Mouse (Mus musculus) heart, embryonic 12.5 days (tissue): Measurements from ENCODE around the gene Ttll3. TPM values are rescaled to one million over a fixed set of nuclear protein-coding genes. Genes with fewer than 3 reads are reported as not detected.

ENCODE experiments used
- ATAC-seq: fragments of 200-750 bp; cut with Nextera tagmentation; 2 replicates; pipeline ENCODE4 v1.8.0; 2017; ENCODE audit warnings: moderate TSS enrichment, moderate library complexity; ENCODE audit not compliant: insufficient number of reproducible peaks, low FRiP score
- H3K27ac ChIP-seq: fragments of 300-500 bp; sonication (generic); 2 replicates; pipeline ENCODE4 v1.5.1; 2016; ENCODE audit warnings: mild to moderate bottlenecking, moderate library complexity; ENCODE audit not compliant: poor library complexity, severe bottlenecking
- H3K27me3 ChIP-seq: fragments of 300-500 bp; sonication (generic); replicated peaks from 2 replicates; pipeline ENCODE4 v1.6.1; 2016; ENCODE audit warnings: mild to moderate bottlenecking, moderate library complexity
- H3K36me3 ChIP-seq: fragments of 300-500 bp; sonication (generic); 2 replicates; pipeline ENCODE4 v1.6.1; 2016; ENCODE audit warnings: mild to moderate bottlenecking, moderate library complexity
- H3K4me1 ChIP-seq: fragments of 300-500 bp; sonication (generic); replicated peaks from 2 replicates; pipeline ENCODE4 v1.6.1; 2016; ENCODE audit warnings: mild to moderate bottlenecking
- H3K4me2 ChIP-seq: fragments of 300-500 bp; sonication (generic); 2 replicates; pipeline ENCODE4 v1.6.1; 2016; ENCODE audit warnings: mild to moderate bottlenecking, moderate library complexity
- H3K4me3 ChIP-seq: fragments of 300-500 bp; sonication (generic); 2 replicates; pipeline ENCODE4 v1.5.1; 2016; ENCODE audit warnings: mild to moderate bottlenecking
- H3K9ac ChIP-seq: fragments of 300-500 bp; sonication (generic); 2 replicates; pipeline ENCODE4 v1.6.1; 2016; ENCODE audit warnings: mild to moderate bottlenecking, moderate library complexity
- H3K9me3 ChIP-seq: fragments of 300-500 bp; sonication (generic); replicated peaks from 2 replicates; pipeline ENCODE4 v1.6.1; 2016; ENCODE audit warnings: mild to moderate bottlenecking, moderate library complexity
- WGBS: fragments of 180-500 bp; shearing (Covaris S2); methylation state at CpG from one replicate; pipeline ENCODE4 v1.1.7; 2016; 5-methylcytosine and 5-hydroxymethylcytosine counted together
- polyA plus RNA-seq: library from polyadenylated mRNA; unstranded; fragments of >200 nt; fragmentation: Nextera tagmentation; extraction: Ambion mirVana; gene quantifications from 2 replicates; pipeline ENCODE4 v1.2.1, GENCODE M21; 2016

Ttll3 gene
- polyA plus RNA-seq = 1.6 and 2.5 TPM in 2 replicates

DNA sequence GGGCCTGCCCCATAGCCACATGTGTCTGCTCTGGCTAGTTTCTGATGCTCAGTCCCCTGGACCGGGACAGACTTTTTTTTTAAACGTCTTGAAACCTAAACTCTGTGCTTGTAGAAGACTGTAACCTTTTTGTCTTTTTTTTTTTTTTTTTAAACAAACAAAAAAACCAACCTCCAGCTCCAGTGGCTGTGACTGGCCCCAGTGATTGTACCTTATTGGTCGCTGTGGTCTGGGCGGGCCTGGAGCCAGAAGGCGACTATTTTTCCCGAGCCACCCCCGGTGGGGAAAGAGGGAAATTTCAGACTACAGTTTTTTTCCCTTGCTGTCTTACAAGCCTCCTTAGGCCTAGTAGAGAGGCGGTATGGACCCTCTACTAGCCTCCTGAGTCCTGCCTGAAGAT is at the start of gene Ttll3:
Ttll3 (plus strand) TSS at position 301 of the 400 bp plus-strand sequence.
- 77% methylated on average over 8 of the region's 8 CpGs for WGBS
- Histone ChIP-seq H3K27ac (no peak within 1 kb of the TSS), H3K9me3 (no peaks in the 10 kb centered on the region), H3K27me3 (no peaks in the 10 kb centered on the region), H3K4me2 (no peak within 1 kb of the TSS), H3K9ac (no peak within 1 kb of the TSS), H3K36me3 (peaks cover 69% of the 10 kb centered on the region), H3K4me3 (no peak within 1 kb of the TSS), H3K4me1 (peaks cover 21% of the 10 kb centered on the region)
- no peak for ATAC-seq

GRCm38 (mm10) chr6:113341574-113341973 is 47.5 kb upstream of the Ttll3 start:
- Histone ChIP-seq H3K9ac (peak overlapping the region; percentile 55; the same call in 1 of the 2 replicates), H3K4me3 (peak overlapping the region; percentile 57; the same call in 1 of the 2 replicates), H3K4me1 (peaks cover 40% of the 10 kb centered on the region), H3K4me2 (peak overlapping the region; percentile 72), H3K9me3 (no peaks in the 10 kb centered on the region), H3K27me3 (no peaks in the 10 kb centered on the region), H3K36me3 (peaks cover 40% of the 10 kb centered on the region), H3K27ac (peak overlapping the region; percentile 42; the same call in 1 of the 2 replicates)
- WGBS = 78% methylated on average over 6 of the region's 6 CpGs
- ATAC-seq = no peak

DNA sequence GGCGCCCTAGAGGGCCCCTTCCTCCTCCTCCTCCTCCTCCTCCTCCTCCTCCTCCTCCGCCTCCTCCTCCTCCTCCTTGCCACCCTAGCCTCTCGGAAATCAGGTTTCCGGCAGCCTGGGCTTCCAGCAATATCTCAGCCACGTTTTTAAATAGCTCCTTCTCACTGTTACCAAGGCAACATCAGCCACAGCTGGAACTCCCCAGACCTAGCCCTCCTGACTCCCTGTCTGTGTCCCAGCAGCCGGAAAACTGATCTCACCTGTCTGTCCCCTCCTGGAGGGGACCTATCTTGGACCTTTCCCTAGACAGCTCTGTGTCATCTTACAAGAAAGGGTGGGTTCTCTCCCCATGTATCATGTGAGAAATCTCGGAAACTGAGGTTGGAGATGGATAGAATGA is 46.8 kb upstream of the Ttll3 start:
- Histone ChIP-seq H3K9ac (peak overlapping the region; percentile 44; the same call in 1 of the 2 replicates), H3K36me3 (peaks cover 38% of the 10 kb centered on the region), H3K9me3 (no peaks in the 10 kb centered on the region), H3K27ac (peak overlapping the region; percentile 42), H3K4me2 (peak overlapping the region; percentile 72), H3K27me3 (no peaks in the 10 kb centered on the region), H3K4me1 (peaks cover 35% of the 10 kb centered on the region), H3K4me3 (peak overlapping the region; percentile 57)
- 34% methylated on average over 4 of the region's 7 CpGs for WGBS
- ATAC-seq = no peak

- Histone ChIP-seq H3K9ac (peak within 1 kb of the TSS; percentile 85), H3K9me3 (no peaks in the 10 kb centered on the region), H3K27ac (peak within 1 kb of the TSS; percentile 46; the same call in 1 of the 2 replicates), H3K4me2 (peak within 1 kb of the TSS; percentile 72), H3K27me3 (no peaks in the 10 kb centered on the region), H3K4me1 (peaks cover 31% of the 10 kb centered on the region), H3K36me3 (peaks cover 26% of the 10 kb centered on the region), H3K4me3 (peak within 1 kb of the TSS; percentile 57)
- ATAC-seq = peak; percentile 83
- WGBS = 12% methylated on average over 32 of the region's 32 CpGs
Observed at GRCm38 (mm10) chr6:113343177-113344092, 45.6 kb upstream of the Ttll3 start, which contains the start of gene Camk1. Camk1 (minus strand) TSS chr6:113343984.

DNA sequence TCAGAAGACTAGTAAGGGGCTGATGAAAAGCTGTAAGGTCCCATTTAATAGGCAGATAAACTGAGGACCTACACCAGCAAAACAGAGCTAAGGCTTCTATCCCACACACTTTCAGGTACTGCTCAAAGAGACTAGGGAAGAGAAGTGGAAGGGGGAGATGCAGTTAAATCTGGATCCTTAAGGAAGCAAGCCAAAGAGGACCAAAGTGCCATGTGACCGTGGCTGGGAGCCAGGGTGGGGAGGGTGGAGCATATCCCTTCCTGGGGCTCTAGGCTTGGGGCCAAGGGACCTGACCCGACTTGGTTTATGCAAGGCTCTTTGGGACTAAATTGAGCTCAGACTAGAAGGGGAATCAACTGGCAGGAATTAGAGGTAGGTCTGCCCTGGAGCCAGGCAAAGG is 44.7 kb upstream of the Ttll3 start:
- Histone ChIP-seq H3K4me1 (peaks cover 31% of the 10 kb centered on the region), H3K27me3 (no peaks in the 10 kb centered on the region), H3K4me3 (peak overlapping the region; percentile 57; the same call in 1 of the 2 replicates), H3K9me3 (no peaks in the 10 kb centered on the region), H3K36me3 (peaks cover 17% of the 10 kb centered on the region), H3K9ac (peak overlapping the region; percentile 85; the same call in 1 of the 2 replicates), H3K4me2 (peak overlapping the region; percentile 72), H3K27ac (no peak overlapping the region)
- 45% methylated on average over 2 of the region's 2 CpGs for WGBS
- no peak for ATAC-seq

DNA sequence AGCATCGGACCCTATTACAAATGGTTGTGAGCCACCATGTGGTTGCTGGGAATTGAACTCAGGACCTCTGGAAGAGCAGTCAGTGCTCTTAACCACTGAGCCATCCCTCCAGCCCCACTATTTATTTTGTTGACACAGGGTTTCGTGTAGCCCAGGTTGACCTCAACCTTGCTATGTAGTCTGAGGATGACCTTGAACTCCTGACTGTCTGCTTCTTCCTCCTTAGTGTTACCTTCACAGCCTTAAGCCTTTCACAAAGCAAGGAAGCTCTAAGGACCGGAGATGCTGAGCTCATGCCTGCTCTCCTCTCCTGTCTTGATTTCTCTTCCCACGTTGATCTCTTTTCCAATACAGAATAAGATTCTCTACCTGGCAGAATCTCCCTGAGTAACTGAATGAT is 42.2 kb upstream of the Ttll3 start:
- H3K9ac ChIP-seq = no peak overlapping the region
- no peak overlapping the region for H3K4me2 ChIP-seq
- H3K36me3 ChIP-seq = no peaks in the 10 kb centered on the region
- H3K27me3 ChIP-seq = no peaks in the 10 kb centered on the region
- 76% methylated on average over 4 of the region's 4 CpGs for WGBS
- no peaks in the 10 kb centered on the region for H3K9me3 ChIP-seq
- no peak for ATAC-seq
- H3K27ac ChIP-seq = no peak overlapping the region
- peaks cover 29% of the 10 kb centered on the region for H3K4me1 ChIP-seq
- H3K4me3 ChIP-seq = no peak overlapping the region

DNA sequence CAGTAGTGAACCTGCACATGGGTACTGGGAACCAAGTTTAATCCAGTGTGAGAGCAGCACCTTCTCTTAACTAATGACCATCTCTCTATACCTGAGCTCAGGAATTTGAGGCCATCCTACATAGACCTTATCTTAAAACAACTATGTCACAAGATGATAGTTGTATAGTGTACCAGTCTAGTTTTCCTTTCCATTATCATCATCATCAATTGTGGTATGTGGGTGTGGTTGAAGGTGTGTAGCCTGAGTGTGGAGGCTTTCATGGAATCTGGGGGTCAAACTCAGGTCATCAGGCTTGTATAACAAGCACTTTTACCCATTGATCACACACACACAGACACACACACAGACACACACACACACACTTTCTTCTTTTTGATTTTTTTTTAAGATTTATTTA is 38.5 kb upstream of the Ttll3 start:
- Histone ChIP-seq H3K9ac (no peak overlapping the region), H3K36me3 (no peaks in the 10 kb centered on the region), H3K4me1 (0 out of 2 replicates have a peak, but pooled peaks cover 3% of the 10 kb centered on the region), H3K4me3 (no peak overlapping the region), H3K9me3 (no peaks in the 10 kb centered on the region), H3K4me2 (no peak overlapping the region), H3K27me3 (0 out of 2 replicates have a peak, but pooled peaks cover 3% of the 10 kb centered on the region), H3K27ac (no peak overlapping the region)
- ATAC-seq = no peak

GRCm38 (mm10) chr6:113351161-113351560 is 37.9 kb upstream of the Ttll3 start:
- no peak overlapping the region for H3K4me2 ChIP-seq
- no peak for ATAC-seq
- 52% methylated on average over 1 of the region's 1 CpGs for WGBS

GRCm38 (mm10) chr6:113351653-113352052 is 37.4 kb upstream of the Ttll3 start:
- H3K9ac ChIP-seq = no peak overlapping the region
- no peaks in the 10 kb centered on the region for H3K9me3 ChIP-seq
- H3K4me1 ChIP-seq = 0 out of 2 replicates have a peak, but pooled peaks cover 3% of the 10 kb centered on the region
- 66% methylated on average over 10 of the region's 10 CpGs for WGBS
- H3K4me2 ChIP-seq = no peak overlapping the region
- H3K27ac ChIP-seq = no peak overlapping the region
- ATAC-seq = no peak
- H3K36me3 ChIP-seq = no peaks in the 10 kb centered on the region
- no peak overlapping the region for H3K4me3 ChIP-seq
- 0 out of 2 replicates have a peak, but pooled peaks cover 3% of the 10 kb centered on the region for H3K27me3 ChIP-seq

More at GRCm38 (mm10) chr6:113351161-113351560, 37.9 kb upstream of the Ttll3 start:
- no peak overlapping the region for H3K4me3 ChIP-seq
- H3K9ac ChIP-seq = no peak overlapping the region
- 0 out of 2 replicates have a peak, but pooled peaks cover 3% of the 10 kb centered on the region for H3K27me3 ChIP-seq
- 0 out of 2 replicates have a peak, but pooled peaks cover 3% of the 10 kb centered on the region for H3K4me1 ChIP-seq
- H3K27ac ChIP-seq = no peak overlapping the region
- H3K36me3 ChIP-seq = no peaks in the 10 kb centered on the region
- no peaks in the 10 kb centered on the region for H3K9me3 ChIP-seq

DNA sequence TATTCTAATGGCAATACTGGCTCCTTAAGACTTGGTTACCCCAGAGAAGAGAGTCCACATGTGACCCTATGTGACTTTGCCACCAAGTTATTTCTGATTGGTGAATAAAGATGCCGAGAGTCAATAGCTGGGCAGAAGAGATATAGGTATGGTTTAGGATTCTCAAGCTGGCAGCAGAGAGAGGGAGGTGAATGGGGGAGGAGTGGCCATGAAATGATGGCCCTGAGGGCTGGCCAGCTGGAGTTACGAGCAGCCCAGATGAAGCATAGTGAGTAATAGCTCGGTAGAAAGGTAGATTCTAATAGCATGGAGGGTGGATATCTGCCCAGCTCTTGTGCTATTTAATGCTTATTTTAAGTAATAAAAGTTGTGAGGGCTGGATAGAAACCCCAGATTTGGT is 36.2 kb upstream of the Ttll3 start:
- WGBS = 73% methylated on average over 3 of the region's 3 CpGs
- 0 out of 2 replicates have a peak, but pooled peaks cover 3% of the 10 kb centered on the region for H3K4me1 ChIP-seq

DNA sequence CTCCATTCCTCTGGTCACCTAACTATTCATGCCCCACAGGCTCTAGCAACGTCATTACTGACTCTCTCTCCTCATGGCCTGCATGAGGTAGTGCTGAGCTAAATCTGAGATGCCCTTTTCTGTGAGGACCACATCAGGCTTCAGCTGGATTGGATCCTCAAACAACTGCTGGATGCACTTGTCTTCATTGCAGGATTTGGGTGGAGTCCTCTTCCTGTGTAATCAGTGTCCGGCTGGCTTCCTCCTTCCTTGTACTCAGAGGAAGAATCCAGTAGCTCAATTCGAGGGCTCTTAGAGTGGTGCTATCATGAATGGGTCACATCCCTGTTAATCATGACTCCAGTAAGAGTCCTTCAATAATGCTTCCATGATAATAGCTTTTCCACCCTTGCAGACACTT is 35.4 kb upstream of the Ttll3 start:
- Histone ChIP-seq H3K9ac (no peak overlapping the region), H3K36me3 (no peaks in the 10 kb centered on the region), H3K4me3 (no peak overlapping the region), H3K4me1 (0 out of 2 replicates have a peak, but pooled peaks cover 3% of the 10 kb centered on the region), H3K27me3 (0 out of 2 replicates have a peak, but pooled peaks cover 3% of the 10 kb centered on the region), H3K9me3 (no peaks in the 10 kb centered on the region), H3K4me2 (no peak overlapping the region), H3K27ac (no peak overlapping the region)
- ATAC-seq = no peak
- WGBS = 50% methylated on average over 3 of the region's 3 CpGs

More for the DNA sequence above, 36.2 kb upstream of the Ttll3 start:
- ATAC-seq = no peak
- no peak overlapping the region for H3K27ac ChIP-seq
- H3K27me3 ChIP-seq = 0 out of 2 replicates have a peak, but pooled peaks cover 3% of the 10 kb centered on the region
- no peak overlapping the region for H3K4me2 ChIP-seq
- no peak overlapping the region for H3K4me3 ChIP-seq
- no peak overlapping the region for H3K9ac ChIP-seq
- no peaks in the 10 kb centered on the region for H3K9me3 ChIP-seq
- H3K36me3 ChIP-seq = no peaks in the 10 kb centered on the region
